Mouse (Mus musculus) layer of hippocampus, adult 9-10 months (tissue): ENCODE measurements around the gene 1110025L11Rik.
"Not testable (repeated sequence)": the region's sequence is repeated elsewhere in the genome, so short reads cannot be mapped to it uniquely, and the experiment has no call there.

Experiments used
- DNase-seq: peaks from one replicate; pipeline ENCODE4 v3.0.0; 2022; ENCODE audit warnings: low spot score

Gene 1110025L11Rik

GRCm38 (mm10) chr16:89063902-89064301, at the start of gene 1110025L11Rik:
TSS of gene 1110025L11Rik (minus strand) at chr16:89064002.
- not testable (repeated sequence) for DNase-seq

GRCm38 (mm10) chr16:89071041-89071440, 7.2 kb upstream of the 1110025L11Rik start:
- DNase-seq, result not testable (repeated sequence)

GRCm38 (mm10) chr16:89047783-89048182, 16.0 kb downstream of the 1110025L11Rik start, which contains the start of gene Krtap6-5:
TSS of gene Krtap6-5 (minus strand) at chr16:89047883.
- DNase-seq, result no peak

GRCm38 (mm10) chr16:89041372-89041771, 22.4 kb downstream of the 1110025L11Rik start, which contains the start of gene Gm10228:
TSS of gene Gm10228 (minus strand) at chr16:89041472.
- not testable (repeated sequence) for DNase-seq

GRCm38 (mm10) chr16:89031399-89031798, 32.4 kb downstream of the 1110025L11Rik start, which contains the start of gene Krtap6-1:
TSS of gene Krtap6-1 (plus strand) at chr16:89031699.
- not testable (repeated sequence) for DNase-seq

- DNase-seq, result not testable (repeated sequence)
These were observed 48.8 kb downstream of the 1110025L11Rik start, which contains the start of gene Gm10229 for GRCm38 (mm10) chr16:89014984-89015383. TSS of gene Gm10229 (plus strand) at chr16:89015284.

GRCm38 (mm10) chr16:89013973-89014372, 49.8 kb downstream of the 1110025L11Rik start:
- DNase-seq, result no peak
